ENCODE assay signal across 12 mouse cellular contexts in genomic region chr11:67414346-67414940, GRCm38 (mm10). TPM values are rescaled to one million over a fixed set of nuclear protein-coding genes. Genes with fewer than 3 reads are reported as not detected.
DNase-seq lines count a peak whose midpoint lies in the region; ATAC-seq lines count a peak whose summit lies in the region.
"Had no signal": no experiment of that assay in that cellular context is flagged by ENCODE, and none has a peak within 500 bp of the region (broad histone marks: within the 10 kb centered on the region; RNA-seq: fewer than 3 reads in every experiment).

No protein-coding gene starts in this region.

- no peaks in the 10 kb centered on the region for H3K36me3 ChIP-seq in kidney, embryonic 14.5 days (ENCODE audit: control insufficient read depth, insufficient read depth, low read length)
- H3K36me3 ChIP-seq: limb, embryonic 12.5 days had no signal

- no peaks in the 10 kb centered on the region for H3K27me3 ChIP-seq in kidney, embryonic 14.5 days (ENCODE audit: control insufficient read depth, insufficient read depth, low read length)
- H3K27me3 ChIP-seq: limb, embryonic 12.5 days had no signal

- no peak overlapping the region for H3K4me3 ChIP-seq in kidney, embryonic 14.5 days (ENCODE audit: low read length)
- H3K4me3 ChIP-seq: erythroblast, embryonic 14.5 days; limb, embryonic 12.5 days had no signal

- ATAC-seq in kidney, embryonic 14.5 days (ENCODE audit: low FRiP score, low TSS enrichment): no peak
- ATAC-seq: intestine, embryonic 16.5 days had no signal

- no peak overlapping the region for H3K9ac ChIP-seq in kidney, embryonic 14.5 days (ENCODE audit: low read depth, low read length)
- H3K9ac ChIP-seq: limb, embryonic 12.5 days had no signal

- H3K4me1 ChIP-seq in kidney, embryonic 14.5 days (ENCODE audit: control insufficient read depth, insufficient read depth, low read length): no peaks in the 10 kb centered on the region
- H3K4me1 ChIP-seq: limb, embryonic 12.5 days had no signal

- peak; percentile 12 to 54 for DNase-seq in adrenal gland, adult (ENCODE audit: inconsistent age in 2 of 2, low spot score in 1 of 2)
- DNase-seq in adrenal gland, postnatal 4 days (ENCODE audit: low spot score in 2 of 2): no peak
- peak; percentile 19 for DNase-seq in kidney, adult 11 months
- DNase-seq in frontal cortex, adult 2 months (ENCODE audit: extremely low spot score in 1 of 2, low spot score in 1 of 2): peak; percentile 23 to 53
- DNase-seq in left cerebral cortex, postnatal 36 days (ENCODE audit: low spot score in 2 of 2): peak; percentile 24 to 30
- DNase-seq in ovary, postnatal 14 days (ENCODE audit: low spot score): no peak
- DNase-seq in retina, postnatal 1 day: no peak
- DNase-seq: heart, postnatal 14 days had no signal

- H3K9me3 ChIP-seq in kidney, embryonic 14.5 days (ENCODE audit: control insufficient read depth, low read length): no peaks in the 10 kb centered on the region
- H3K9me3 ChIP-seq: limb, embryonic 12.5 days had no signal

- intact Hi-C loops in left cerebral cortex, postnatal 36 days (cut with DNase I): no loop called here

- no peak overlapping the region for H3K27ac ChIP-seq in kidney, embryonic 14.5 days (ENCODE audit: low read depth, low read length)
- H3K27ac ChIP-seq: limb, embryonic 12.5 days had no signal

- WGBS in kidney, embryonic 14.5 days: 72% methylated on average over 6 of the region's 6 CpGs

- no peak overlapping the region for H3K4me2 ChIP-seq in kidney, embryonic 14.5 days (replicated peaks; ENCODE audit: low read depth, low read length)
- H3K4me2 ChIP-seq: limb, embryonic 12.5 days had no signal

RNA-seq across cellular contexts. Expression of gene Gas7, which starts 40.8 kb away (rescaled TPM):
- total RNA-seq in adrenal gland, postnatal 4 days (2021): 10 to 100 TPM; 30.5 to 32.9 TPM
- 7.9 and 8.3 TPM in 2 replicates for polyA plus RNA-seq in kidney, embryonic 14.5 days (2014; fragmentation: Nextera tagmentation; extraction: Ambion mirVana)
- polyA plus RNA-seq in frontal cortex, adult 2 months (2012; rRNA removed): 158 and 166 TPM in 2 replicates
- 100 to 1,000 TPM; 563 to 580 TPM for total RNA-seq in left cerebral cortex, postnatal 36 days (2021)

Comparison
In these comparisons a context has a peak if more than half of its experiments do, and no peak if none do; other contexts are left out.
1. DNase-seq: peak in adrenal gland, adult (2 of 2), kidney, adult 11 months (single experiment), frontal cortex, adult 2 months (2 of 2) and left cerebral cortex, postnatal 36 days (2 of 2); none in adrenal gland, postnatal 4 days (0 of 2), ovary, postnatal 14 days (single experiment) and retina, postnatal 1 day (single experiment).
2. RNA of gene Gas7, which starts 40.8 kb away (total RNA-seq): 563 to 580 TPM in left cerebral cortex, postnatal 36 days; 30.5 to 32.9 TPM in adrenal gland, postnatal 4 days; every median in the first group is over 10 times any median in the second.